Mouse (Mus musculus) limb, embryonic 11.5 days (tissue): ENCODE measurements around the gene Tor3a. TPM values are rescaled to one million over a fixed set of nuclear protein-coding genes. Genes with fewer than 3 reads are reported as not detected.
"Not testable (repeated sequence)": the region's sequence is repeated elsewhere in the genome, so short reads cannot be mapped to it uniquely, and the experiment has no call there.

Experiments
- ATAC-seq: fragments of 200-750 bp; cut with Nextera tagmentation; 2 replicates; pipeline ENCODE4 v1.8.0; 2017; ENCODE audit warnings: low read depth; ENCODE audit not compliant: insufficient number of reproducible peaks, low FRiP score, low TSS enrichment
- DNase-seq: peaks from one replicate; pipeline ENCODE4 v3.0.0-alpha.2; 2015; ENCODE audit warnings: low spot score
- H3K27ac ChIP-seq: fragments of 300-500 bp; sonication (generic); replicated peaks from 2 replicates; pipeline ENCODE4 v1.5.1; 2014; ENCODE audit warnings: low read depth, mild to moderate bottlenecking, low read length
- H3K27me3 ChIP-seq: fragments of 300-500 bp; sonication (generic); 2 replicates; pipeline ENCODE4 v1.6.1; 2014; ENCODE audit warnings: mild to moderate bottlenecking, low read length, mixed read lengths; ENCODE audit not compliant: control insufficient read depth, insufficient read depth
- H3K36me3 ChIP-seq: fragments of 300-500 bp; sonication (generic); 2 replicates; pipeline ENCODE4 v1.6.1; 2014; ENCODE audit warnings: mild to moderate bottlenecking, low read length, moderate library complexity, mixed read lengths; ENCODE audit not compliant: control insufficient read depth, insufficient read depth
- H3K4me1 ChIP-seq: fragments of 300-500 bp; sonication (generic); 2 replicates; pipeline ENCODE4 v1.6.1; 2014; ENCODE audit warnings: low read length, mixed read lengths; ENCODE audit not compliant: control insufficient read depth, insufficient read depth
- H3K4me2 ChIP-seq: fragments of 300-500 bp; sonication (generic); 2 replicates; pipeline ENCODE4 v1.6.1; 2014; ENCODE audit warnings: low read depth, mild to moderate bottlenecking, moderate library complexity; ENCODE audit not compliant: severe bottlenecking
- H3K4me3 ChIP-seq: fragments of 300-500 bp; sonication (generic); 2 replicates; pipeline ENCODE4 v1.5.1; 2014; ENCODE audit warnings: low read depth, low read length
- H3K9ac ChIP-seq: fragments of 300-500 bp; sonication (generic); 2 replicates; pipeline ENCODE4 v1.6.1; 2014; ENCODE audit warnings: mild to moderate bottlenecking, low read length
- H3K9me3 ChIP-seq: fragments of 300-500 bp; sonication (generic); 2 replicates; pipeline ENCODE4 v1.6.1; 2016; ENCODE audit warnings: low read length; ENCODE audit not compliant: control insufficient read depth
- WGBS: fragments of 180-500 bp; shearing (Covaris S2); extraction: QIAGEN DNeasy Blood & Tissue Kit; methylation state at CpG from one replicate; pipeline ENCODE4 v1.1.7; 2014; 5-methylcytosine and 5-hydroxymethylcytosine counted together
- polyA plus RNA-seq: library from polyadenylated mRNA; unstranded; fragments of >200 nt; fragmentation: Nextera tagmentation; extraction: Ambion mirVana; gene quantifications from 2 replicates; pipeline ENCODE4 v1.2.1, GENCODE M21; 2014

The Tor3a gene
- polyA plus RNA-seq, 1 experiment from 2014 or later = 10.0 TPM

DNA sequence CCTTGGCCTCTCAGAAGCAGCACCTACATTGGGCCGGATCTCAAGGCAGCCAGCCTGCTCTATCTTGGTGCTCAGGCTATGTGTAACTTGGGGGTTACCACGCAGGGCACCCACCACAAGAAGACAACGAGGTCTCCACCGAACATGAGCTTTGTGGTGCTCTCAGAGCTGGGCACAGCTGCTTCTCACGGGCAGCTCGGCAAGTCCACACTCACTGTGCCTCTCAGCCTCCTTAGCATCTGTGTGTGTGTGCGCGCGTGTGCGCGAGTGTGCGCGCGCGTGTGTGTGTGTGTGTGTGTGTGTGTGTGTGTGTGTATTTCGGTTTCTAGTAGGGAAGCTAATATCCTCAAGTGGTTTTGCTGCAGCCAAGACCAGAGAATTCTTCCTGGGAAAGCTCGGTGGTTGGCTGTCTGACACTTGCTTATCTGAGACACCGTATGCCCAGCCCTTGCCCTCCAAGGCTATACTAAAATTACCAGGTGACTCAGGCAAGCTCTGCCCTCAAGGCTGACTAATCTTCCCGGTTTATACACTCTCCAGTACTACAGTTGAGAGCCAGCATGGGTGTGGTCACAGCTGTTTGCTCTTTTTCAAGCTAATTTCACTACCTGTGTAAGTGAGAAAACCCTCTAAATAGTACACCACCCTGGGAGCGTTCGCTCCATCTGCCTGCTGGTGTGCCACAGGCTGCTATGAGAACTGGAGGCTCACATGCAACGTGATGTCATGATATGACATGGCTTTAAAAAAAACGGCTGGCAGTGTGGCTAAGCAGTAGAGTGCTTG lies 6.8 kb downstream of the Tor3a start:
- Histone ChIP-seq H3K27ac (no peak overlapping the region), H3K9ac (no peak overlapping the region), H3K27me3 (no peaks in the 10 kb centered on the region), H3K9me3 (no peaks in the 10 kb centered on the region), H3K36me3 (no peaks in the 10 kb centered on the region), H3K4me1 (peaks cover 4% of the 10 kb centered on the region; the same call in 1 of the 2 replicates), H3K4me3 (no peak overlapping the region), H3K4me2 (no peak overlapping the region)
- 86% methylated on average over 23 of the region's 23 CpGs for WGBS
- DNase-seq (no peak), ATAC-seq (no peak)

DNA sequence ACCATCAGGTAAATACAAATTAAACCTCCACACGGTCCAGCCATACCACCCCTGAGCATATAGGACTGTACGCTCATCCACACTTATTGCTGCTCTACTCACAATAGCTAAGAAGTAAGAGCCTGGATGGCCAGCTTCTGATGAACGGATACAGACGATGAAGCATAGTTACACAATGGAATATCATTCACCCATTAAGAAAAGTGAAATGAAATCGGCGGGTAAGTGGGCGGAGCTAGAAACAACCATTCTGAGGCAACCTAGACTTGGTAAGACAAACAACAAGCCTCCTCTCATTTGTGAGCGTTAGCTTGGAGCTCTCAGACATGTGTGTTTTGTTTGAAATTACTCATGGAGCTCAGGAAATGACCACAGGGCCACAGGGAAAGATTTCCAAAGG lies 8.4 kb downstream of the Tor3a start:
- no peak overlapping the region for H3K9ac ChIP-seq
- no peak for DNase-seq

DNA sequence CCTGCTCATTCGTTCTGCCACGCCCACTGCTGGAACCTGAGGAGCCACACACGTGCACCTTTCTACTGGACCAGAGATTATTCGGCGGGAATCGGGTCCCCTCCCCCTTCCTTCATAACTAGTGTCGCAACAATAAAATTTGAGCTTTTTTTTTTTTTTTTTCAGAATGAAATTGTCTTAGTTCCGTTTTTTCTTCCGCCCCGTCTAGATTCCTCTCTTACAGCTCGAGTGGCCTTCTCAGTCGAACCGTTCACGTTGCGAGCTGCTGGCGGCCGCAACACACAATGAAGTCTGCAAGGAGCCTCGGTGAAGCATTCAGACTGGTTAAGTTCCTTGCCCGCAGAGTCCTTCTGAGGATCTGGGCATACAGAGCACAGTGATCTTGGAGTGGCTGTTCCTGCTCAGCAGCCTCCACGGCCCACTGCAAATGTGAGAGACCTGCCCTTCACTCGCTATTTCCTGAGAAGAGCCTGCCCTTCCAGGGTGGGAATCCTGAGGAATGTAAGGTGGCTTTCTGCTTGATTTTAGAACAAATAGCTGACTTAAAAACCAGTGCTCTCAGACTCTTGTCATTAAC lies 13.4 kb downstream of the Tor3a start:
- not testable (repeated sequence) for H3K4me3 ChIP-seq, DNase-seq, ATAC-seq, H3K4me2 ChIP-seq, H3K27me3 ChIP-seq, H3K9ac ChIP-seq, H3K4me1 ChIP-seq, H3K36me3 ChIP-seq, H3K27ac ChIP-seq, H3K9me3 ChIP-seq
- 80% methylated on average over 19 of the region's 21 CpGs for WGBS

More for the DNA sequence above, 8.4 kb downstream of the Tor3a start:
- no peaks in the 10 kb centered on the region for H3K36me3 ChIP-seq
- WGBS = 93% methylated on average over 8 of the region's 8 CpGs
- H3K27ac ChIP-seq = no peak overlapping the region
- peaks cover 4% of the 10 kb centered on the region; the same call in 1 of the 2 replicates for H3K4me1 ChIP-seq
- H3K4me2 ChIP-seq = no peak overlapping the region
- H3K27me3 ChIP-seq = no peaks in the 10 kb centered on the region
- no peak overlapping the region for H3K4me3 ChIP-seq
- H3K9me3 ChIP-seq = no peaks in the 10 kb centered on the region
- no peak for ATAC-seq

DNA sequence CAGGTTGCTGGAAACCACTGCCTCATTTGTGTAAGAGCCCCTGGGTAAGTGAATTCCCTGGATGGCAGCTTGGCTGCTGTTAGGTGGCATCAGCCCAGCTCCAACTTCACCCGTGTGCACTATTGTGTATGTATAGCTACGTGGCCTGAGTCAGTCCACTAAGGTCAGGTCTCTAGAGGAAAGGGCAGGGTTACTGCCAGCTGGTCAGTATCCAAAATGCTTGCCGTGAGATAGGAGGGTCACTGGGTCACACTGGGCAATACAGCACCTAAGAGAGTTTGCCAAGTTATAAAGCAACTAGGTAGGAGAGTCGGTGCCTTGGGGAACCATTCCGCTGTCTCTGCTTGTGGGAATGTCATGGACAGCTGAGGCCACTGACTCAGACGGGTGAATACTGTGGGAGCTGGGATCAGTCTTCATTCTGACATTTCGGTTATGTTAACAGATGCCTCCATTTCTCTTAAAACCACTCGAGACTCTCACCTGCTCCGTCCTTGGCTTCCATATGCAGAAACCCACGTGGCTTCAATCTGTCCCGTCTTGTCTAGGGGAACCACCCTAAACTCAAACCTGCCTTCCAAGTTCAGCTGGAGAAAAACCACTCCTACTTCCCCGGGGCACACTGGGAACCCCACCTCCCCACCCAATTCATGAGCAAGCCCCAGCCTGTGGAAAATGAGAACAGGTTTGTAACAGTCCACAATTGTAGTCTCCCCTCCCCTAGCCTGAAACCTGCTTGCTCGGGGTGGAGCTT lies 14.1 kb downstream of the Tor3a start:
- Histone ChIP-seq H3K36me3 (no peaks in the 10 kb centered on the region; the same call in 1 of the 2 replicates), H3K4me2 (no peak overlapping the region), H3K4me1 (peaks cover 1% of the 10 kb centered on the region; the same call in 1 of the 2 replicates), H3K27me3 (no peaks in the 10 kb centered on the region), H3K9me3 (no peaks in the 10 kb centered on the region), H3K4me3 (no peak overlapping the region), H3K27ac (no peak overlapping the region), H3K9ac (no peak overlapping the region)
- no peak for ATAC-seq
- no peak for DNase-seq
- WGBS = 80% methylated on average over 13 of the region's 13 CpGs

DNA sequence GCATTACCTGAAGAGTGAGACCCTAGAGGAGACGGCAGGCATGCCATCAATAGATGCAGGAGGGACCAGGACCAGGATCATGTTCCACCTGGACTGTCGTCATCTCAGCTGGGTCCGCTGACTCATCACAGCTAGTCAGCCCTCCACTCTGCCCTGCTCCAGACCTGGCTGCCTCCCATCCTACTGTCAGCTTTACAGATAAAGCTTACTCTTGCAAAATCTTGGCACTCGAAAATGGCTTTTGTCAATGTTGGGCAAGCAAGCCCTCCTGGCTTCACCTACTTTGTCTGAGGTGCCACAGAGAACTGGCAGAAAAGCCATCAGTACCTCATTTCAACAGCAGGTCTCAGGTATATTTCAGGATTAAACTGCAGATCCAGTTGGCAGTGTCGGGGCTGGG lies 15.5 kb downstream of the Tor3a start:
- no peaks in the 10 kb centered on the region for H3K9me3 ChIP-seq
- DNase-seq (no peak), ATAC-seq (no peak)
- H3K4me3 ChIP-seq = no peak overlapping the region
- H3K27ac ChIP-seq = no peak overlapping the region
- H3K9ac ChIP-seq = no peak overlapping the region
- no peak overlapping the region for H3K4me2 ChIP-seq
- no peaks in the 10 kb centered on the region; the same call in 1 of the 2 replicates for H3K36me3 ChIP-seq
- H3K4me1 ChIP-seq = peaks cover 14% of the 10 kb centered on the region; the same call in 1 of the 2 replicates
- 85% methylated on average over 5 of the region's 5 CpGs for WGBS
- H3K27me3 ChIP-seq = no peaks in the 10 kb centered on the region

DNA sequence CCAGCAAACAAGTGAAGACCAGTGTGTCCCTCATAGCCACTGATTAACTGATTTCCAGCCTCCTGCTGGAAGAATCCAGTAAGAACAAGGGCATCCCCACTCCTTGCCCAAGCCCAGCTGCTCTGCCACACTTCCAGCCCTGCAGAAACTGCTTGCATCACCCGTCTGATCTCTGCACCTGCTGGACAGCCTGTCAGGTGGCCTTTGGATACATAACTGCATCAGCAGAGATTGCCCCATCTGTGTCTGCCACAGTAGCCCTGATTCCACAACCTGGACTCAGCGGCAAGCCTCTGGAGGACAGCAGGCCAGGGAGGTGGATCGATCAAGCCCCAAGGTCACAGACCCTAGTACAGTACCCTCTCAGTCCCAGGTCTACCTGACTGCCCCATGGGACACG lies 16.6 kb downstream of the Tor3a start:
- Histone ChIP-seq H3K4me2 (no peak overlapping the region), H3K36me3 (no peaks in the 10 kb centered on the region; the same call in 1 of the 2 replicates), H3K4me3 (no peak overlapping the region), H3K27ac (no peak overlapping the region), H3K9ac (no peak overlapping the region), H3K4me1 (peaks cover 15% of the 10 kb centered on the region; the same call in 1 of the 2 replicates), H3K9me3 (no peaks in the 10 kb centered on the region), H3K27me3 (no peaks in the 10 kb centered on the region)
- DNase-seq (no peak), ATAC-seq (no peak; the same call in 1 of the 2 replicates)
- 88% methylated on average over 4 of the region's 4 CpGs for WGBS

DNA sequence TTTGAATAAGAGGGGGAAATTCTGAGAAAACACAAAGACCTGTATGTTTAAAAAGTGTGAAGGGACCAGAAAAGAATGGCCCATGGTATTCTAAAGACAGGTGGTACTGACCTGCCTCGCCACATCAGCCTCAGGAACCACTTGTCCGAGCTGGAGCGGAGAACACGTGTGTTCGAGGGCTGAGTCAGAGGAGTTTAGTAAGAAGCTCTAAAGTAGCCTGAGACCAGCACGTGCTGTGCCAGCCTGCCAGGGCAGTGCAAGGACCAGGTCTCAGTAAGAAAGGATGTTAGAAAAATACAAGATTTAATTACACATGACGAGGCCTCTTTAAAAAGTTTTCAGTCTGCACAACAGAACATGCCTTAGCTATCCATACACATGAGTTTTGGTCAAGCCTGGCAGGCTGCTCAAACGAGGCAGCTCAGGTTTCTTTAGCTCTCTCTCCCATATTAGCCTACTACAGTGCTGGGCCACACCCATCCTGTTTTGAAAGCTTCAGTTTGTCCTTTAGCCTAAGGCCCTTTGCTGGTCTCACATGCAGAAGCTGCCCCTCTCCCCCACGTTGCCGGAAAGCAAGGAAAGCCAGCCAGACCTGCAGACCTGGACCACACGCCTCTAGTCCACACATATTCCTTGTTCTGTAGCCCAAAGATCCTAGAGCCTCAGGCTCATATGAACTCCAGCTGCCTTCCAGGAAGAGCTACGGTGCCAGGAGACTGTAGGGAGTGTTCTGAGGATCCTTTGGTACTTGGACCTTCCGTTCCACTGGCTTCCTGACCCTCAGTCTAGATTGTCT lies 19.2 kb downstream of the Tor3a start:
- Histone ChIP-seq H3K9me3 (no peaks in the 10 kb centered on the region), H3K4me3 (no peak overlapping the region), H3K4me1 (peaks cover 15% of the 10 kb centered on the region; the same call in 1 of the 2 replicates), H3K27me3 (no peaks in the 10 kb centered on the region), H3K4me2 (no peak overlapping the region), H3K9ac (no peak overlapping the region), H3K36me3 (no peaks in the 10 kb centered on the region; the same call in 1 of the 2 replicates), H3K27ac (no peak overlapping the region; the same call in 1 of the 2 replicates)
- DNase-seq (no peak), ATAC-seq (no peak)
- 69% methylated on average over 13 of the region's 13 CpGs for WGBS
